Mouse (Mus musculus) hindbrain, embryonic 11.5 days (tissue): ENCODE measurements at regions not wholly inside any gene's neighbourhood (a gene's known extent, or its start where the extent isn't known, plus 50 kb on each side); places are given as distances from the start of the nearest gene placed in this dataset.

ENCODE experiments used
- ATAC-seq: fragments of 200-750 bp; cut with Nextera tagmentation; 2 replicates; pipeline ENCODE4 v1.8.0; 2017; ENCODE audit warnings: mild to moderate bottlenecking, moderate TSS enrichment, moderate library complexity; ENCODE audit not compliant: low FRiP score
- DNase-seq: peaks from one replicate; pipeline ENCODE4 v3.0.0-alpha.2; 2015; ENCODE audit warnings: low spot score
- H3K27ac ChIP-seq: fragments of 300-500 bp; sonication (generic); 2 replicates; pipeline ENCODE4 v1.5.1; 2014; ENCODE audit warnings: mild to moderate bottlenecking, low read depth, low read length
- H3K27me3 ChIP-seq: fragments of 300-500 bp; sonication (generic); 2 replicates; pipeline ENCODE4 v1.6.1; 2014; ENCODE audit warnings: mild to moderate bottlenecking, low read length, moderate library complexity, mixed read lengths; ENCODE audit not compliant: control insufficient read depth, insufficient read depth
- H3K36me3 ChIP-seq: fragments of 300-500 bp; sonication (generic); 2 replicates; pipeline ENCODE4 v1.6.1; 2014; ENCODE audit warnings: mild to moderate bottlenecking, low read length, moderate library complexity, mixed read lengths; ENCODE audit not compliant: control insufficient read depth, insufficient read depth
- H3K4me1 ChIP-seq: fragments of 300-500 bp; sonication (generic); replicated peaks from 2 replicates; pipeline ENCODE4 v1.6.1; 2014; ENCODE audit warnings: low read length, mixed read lengths; ENCODE audit not compliant: control insufficient read depth, insufficient read depth
- H3K4me2 ChIP-seq: fragments of 300-500 bp; sonication (generic); replicated peaks from 2 replicates; pipeline ENCODE4 v1.6.1; 2014; ENCODE audit warnings: mild to moderate bottlenecking, low read depth, low read length
- H3K4me3 ChIP-seq: fragments of 300-500 bp; sonication (generic); 2 replicates; pipeline ENCODE4 v1.5.1; 2014; ENCODE audit warnings: low read depth, low read length
- H3K9ac ChIP-seq: fragments of 300-500 bp; sonication (generic); 2 replicates; pipeline ENCODE4 v1.6.1; 2014; ENCODE audit warnings: low read depth, low read length
- H3K9me3 ChIP-seq: fragments of 300-500 bp; sonication (generic); 2 replicates; pipeline ENCODE4 v1.6.1; 2016; ENCODE audit warnings: low read length; ENCODE audit not compliant: control insufficient read depth
- WGBS: fragments of 180-500 bp; shearing (Covaris S2); extraction: QIAGEN DNeasy Blood & Tissue Kit; methylation state at CpG from one replicate; pipeline ENCODE4 v1.1.7; 2014; 5-methylcytosine and 5-hydroxymethylcytosine counted together

DNA sequence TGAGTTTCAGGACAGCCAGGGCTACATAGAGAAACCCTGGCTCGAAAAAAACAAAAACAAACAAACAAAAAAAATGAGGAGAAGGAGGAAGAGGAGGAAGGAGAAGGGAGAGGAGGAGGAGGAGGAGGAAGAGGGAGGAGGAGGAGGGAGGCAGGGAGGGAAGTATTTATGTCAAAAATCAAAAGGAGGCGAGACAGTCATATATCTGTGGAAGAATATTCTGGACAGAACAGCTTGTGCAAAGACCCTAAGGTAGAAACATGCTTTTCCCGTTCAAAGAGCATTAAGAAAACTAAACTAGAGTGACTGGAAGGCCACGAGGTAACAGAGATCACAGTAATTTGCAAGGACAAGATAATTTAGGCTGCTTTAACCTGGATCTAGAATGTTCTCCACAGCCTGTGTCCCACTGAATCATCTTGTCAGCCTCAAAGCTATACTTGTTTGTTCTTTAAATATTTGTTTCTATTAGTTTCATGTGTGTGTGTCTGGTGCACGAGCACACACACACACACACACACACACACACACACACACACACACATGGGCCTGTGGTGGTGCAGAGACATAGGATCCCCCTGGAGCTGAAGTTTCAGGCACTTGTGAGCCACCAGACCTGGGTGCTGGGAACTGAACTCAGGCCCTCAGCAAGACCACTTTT is 50.5 kb upstream of the Cpsf6 start:
- no peak overlapping the region for H3K4me2 ChIP-seq
- 78% methylated on average over 5 of the region's 5 CpGs for WGBS
- no peak overlapping the region for H3K9ac ChIP-seq
- no peaks in the 10 kb centered on the region for H3K9me3 ChIP-seq
- H3K36me3 ChIP-seq, result no peaks in the 10 kb centered on the region
- no peak overlapping the region for H3K4me3 ChIP-seq
- H3K27ac ChIP-seq, result no peak overlapping the region
- H3K4me1 ChIP-seq, result no peaks in the 10 kb centered on the region
- DNase-seq (no peak), ATAC-seq (no peak)
- H3K27me3 ChIP-seq, result no peaks in the 10 kb centered on the region

GRCm38 (mm10) chr10:117429459-117430183 is 49.8 kb upstream of the Cpsf6 start:
- Histone ChIP-seq H3K4me1 (no peaks in the 10 kb centered on the region), H3K4me3 (no peak overlapping the region), H3K9me3 (no peaks in the 10 kb centered on the region), H3K9ac (no peak overlapping the region), H3K27ac (no peak overlapping the region), H3K36me3 (no peaks in the 10 kb centered on the region), H3K4me2 (no peak overlapping the region), H3K27me3 (no peaks in the 10 kb centered on the region)
- DNase-seq, result no peak
- 88% methylated on average over 19 of the region's 19 CpGs for WGBS
- ATAC-seq, result no peak
